Mouse (Mus musculus) frontal cortex, adult 2 months (tissue): ENCODE results near the gene Gsk3a. TPM values are rescaled to one million over a fixed set of nuclear protein-coding genes. Genes with fewer than 3 reads are reported as not detected.
A peak's percentile ranks its signal among the peaks of the same experiment; 100 is the strongest.

ENCODE experiments used
- DNase-seq, 2 experiments: peaks; one replicate each; pipeline ENCODE4 v3.0.0; 2022; ENCODE audit warnings: low spot score in 1 of 2; ENCODE audit errors: extremely low spot score in 1 of 2
- polyA plus RNA-seq: library from polyadenylated mRNA; depleted of rRNA; stranded (reverse); fragments of >200 nt; gene quantifications from 2 replicates; pipeline ENCODE4 v1.2.3, GENCODE M21; 2012; rRNA removed

Gsk3a gene
- polyA plus RNA-seq: 241 and 244 TPM in 2 replicates

GRCm38 (mm10) chr7:25237249-25238014 lies at the start of gene Gsk3a:
Gene Gsk3a, minus strand, starts transcription at chr7:25237851.
- DNase-seq: peak; percentile 97 to 99

- no peak for DNase-seq
Measured at GRCm38 (mm10) chr7:25286989-25287388, 49.3 kb upstream of the Gsk3a start.

- DNase-seq: no peak
Measured at GRCm38 (mm10) chr7:25285511-25286238, 48.0 kb upstream of the Gsk3a start.

GRCm38 (mm10) chr7:25284766-25285165 lies 47.1 kb upstream of the Gsk3a start:
- no peak for DNase-seq

GRCm38 (mm10) chr7:25284171-25284570 lies 46.5 kb upstream of the Gsk3a start:
- no peak for DNase-seq

- no peak for DNase-seq
Measured at GRCm38 (mm10) chr7:25283637-25284036, 46.0 kb upstream of the Gsk3a start.

- DNase-seq: no peak
Measured at GRCm38 (mm10) chr7:25282731-25283211, 45.1 kb upstream of the Gsk3a start.

GRCm38 (mm10) chr7:25281734-25282601 lies 44.3 kb upstream of the Gsk3a start:
- DNase-seq: peak; percentile 91 to 97

GRCm38 (mm10) chr7:25281166-25281733 lies 43.6 kb upstream of the Gsk3a start:
- DNase-seq: no peak

GRCm38 (mm10) chr7:25279861-25280791 lies 42.5 kb upstream of the Gsk3a start:
- DNase-seq: no peak

GRCm38 (mm10) chr7:25279076-25279860 lies 41.6 kb upstream of the Gsk3a start:
- DNase-seq: peak; percentile 82 to 90

GRCm38 (mm10) chr7:25278341-25279075 lies 40.9 kb upstream of the Gsk3a start:
- peak; percentile 85 to 90 for DNase-seq

GRCm38 (mm10) chr7:25277998-25278340 lies 40.3 kb upstream of the Gsk3a start:
- no peak for DNase-seq

- DNase-seq: no peak
Measured at GRCm38 (mm10) chr7:25277405-25277804, 39.8 kb upstream of the Gsk3a start.

GRCm38 (mm10) chr7:25275555-25276298 lies 38.1 kb upstream of the Gsk3a start:
- no peak for DNase-seq

- no peak for DNase-seq
Measured at GRCm38 (mm10) chr7:25274996-25275395, 37.3 kb upstream of the Gsk3a start.

GRCm38 (mm10) chr7:25274571-25274970 lies 36.9 kb upstream of the Gsk3a start:
- DNase-seq: no peak
